Mouse (Mus musculus): ENCODE results near the gene Nudt7.

- TF ChIP-seq POLR2A (IDR thresholded peaks at IDR 0.05; ENCODE audit: borderline replicate concordance, extremely low read depth, low read depth, low read length) (no peak), CTCF (IDR thresholded peaks at IDR 0.05; ENCODE audit: insufficient read depth, low read length) (no peak)
Observed at GRCm38 (mm10) chr8:114140437-114140836, 7.1 kb downstream of the Nudt7 start.
